Mouse (Mus musculus) heart, embryonic 15.5 days (tissue): ENCODE measurements around the gene Ube2g2. TPM values are rescaled to one million over a fixed set of nuclear protein-coding genes. Genes with fewer than 3 reads are reported as not detected.
A peak's percentile ranks its signal among the peaks of the same experiment; 100 is the strongest.

ENCODE experiments used
- ATAC-seq: fragments of 200-750 bp; cut with Nextera tagmentation; replicated peaks from 2 replicates; pipeline ENCODE4 v1.8.0; 2017; ENCODE audit warnings: low read depth, moderate TSS enrichment; ENCODE audit not compliant: insufficient number of reproducible peaks, insufficient read depth, low FRiP score
- H3K27ac ChIP-seq: fragments of 300-500 bp; sonication (generic); 2 replicates; pipeline ENCODE4 v1.5.1; 2015; ENCODE audit warnings: mild to moderate bottlenecking, inconsistent platforms
- H3K27me3 ChIP-seq: fragments of 300-500 bp; sonication (generic); 2 replicates; pipeline ENCODE4 v1.6.1; 2015; ENCODE audit warnings: inconsistent platforms
- H3K36me3 ChIP-seq: fragments of 300-500 bp; sonication (generic); 2 replicates; pipeline ENCODE4 v1.6.1; 2015; ENCODE audit warnings: mild to moderate bottlenecking, inconsistent platforms
- H3K4me1 ChIP-seq: fragments of 300-500 bp; sonication (generic); replicated peaks from 2 replicates; pipeline ENCODE4 v1.6.1; 2015; ENCODE audit warnings: inconsistent platforms
- H3K4me2 ChIP-seq: fragments of 300-500 bp; sonication (generic); 2 replicates; pipeline ENCODE4 v1.6.1; 2015; ENCODE audit warnings: inconsistent platforms, mild to moderate bottlenecking, moderate library complexity
- H3K4me3 ChIP-seq: fragments of 300-500 bp; sonication (generic); 2 replicates; pipeline ENCODE4 v1.5.1; 2015; ENCODE audit warnings: mild to moderate bottlenecking, inconsistent platforms
- H3K9ac ChIP-seq: fragments of 300-500 bp; sonication (generic); 2 replicates; pipeline ENCODE4 v1.6.1; 2015; ENCODE audit warnings: mild to moderate bottlenecking, inconsistent platforms
- H3K9me3 ChIP-seq: fragments of 300-500 bp; sonication (generic); replicated peaks from 2 replicates; pipeline ENCODE4 v1.6.1; 2016; ENCODE audit warnings: inconsistent platforms
- WGBS: fragments of 180-500 bp; shearing (Covaris S2); methylation state at CpG from one replicate; pipeline ENCODE4 v1.1.7; 2015; ENCODE audit warnings: mixed read lengths; 5-methylcytosine and 5-hydroxymethylcytosine counted together
- polyA plus RNA-seq: library from polyadenylated mRNA; unstranded; fragments of >200 nt; fragmentation: Nextera tagmentation; extraction: Ambion mirVana; gene quantifications from 2 replicates; pipeline ENCODE4 v1.2.1, GENCODE M21; 2015

The Ube2g2 gene
- polyA plus RNA-seq, result 66.3 and 85.1 TPM in 2 replicates

- H3K9ac ChIP-seq, result peak within 1 kb of the TSS; percentile 97
- ATAC-seq, result peak; percentile 89
- H3K4me2 ChIP-seq, result peak within 1 kb of the TSS; percentile 80
- no peaks in the 10 kb centered on the region for H3K9me3 ChIP-seq
- peak within 1 kb of the TSS; percentile 92 for H3K27ac ChIP-seq
- H3K27me3 ChIP-seq, result no peaks in the 10 kb centered on the region
- under 1% methylated on average over 96 of the region's 96 CpGs for WGBS
- H3K36me3 ChIP-seq, result peaks cover 8% of the 10 kb centered on the region
- H3K4me3 ChIP-seq, result peak within 1 kb of the TSS; percentile 96
- H3K4me1 ChIP-seq, result peaks cover 38% of the 10 kb centered on the region
Measured at GRCm38 (mm10) chr10:77622055-77622988, at the start of gene Ube2g2. TSS of gene Ube2g2 (plus strand) at chr10:77622275.

GRCm38 (mm10) chr10:77573162-77573561 lies 48.9 kb upstream of the Ube2g2 start:
- no peak for ATAC-seq

GRCm38 (mm10) chr10:77580027-77580920 lies 41.8 kb upstream of the Ube2g2 start:
- peak overlapping the region; percentile 74; the same call in 1 of the 2 replicates for H3K4me2 ChIP-seq
- no peak overlapping the region for H3K4me3 ChIP-seq
- no peaks in the 10 kb centered on the region for H3K36me3 ChIP-seq
- H3K9ac ChIP-seq, result no peak overlapping the region
- peaks cover 26% of the 10 kb centered on the region for H3K4me1 ChIP-seq
- ATAC-seq, result no peak
- 52% methylated on average over 10 of the region's 10 CpGs for WGBS
- H3K27me3 ChIP-seq, result no peaks in the 10 kb centered on the region
- no peaks in the 10 kb centered on the region for H3K9me3 ChIP-seq
- peak overlapping the region; percentile 83 for H3K27ac ChIP-seq

More at GRCm38 (mm10) chr10:77573162-77573561, 48.9 kb upstream of the Ube2g2 start:
- Histone ChIP-seq H3K4me2 (no peak overlapping the region), H3K27me3 (no peaks in the 10 kb centered on the region), H3K36me3 (no peaks in the 10 kb centered on the region), H3K4me3 (no peak overlapping the region), H3K9ac (no peak overlapping the region), H3K4me1 (no peaks in the 10 kb centered on the region), H3K9me3 (no peaks in the 10 kb centered on the region), H3K27ac (no peak overlapping the region)
- 70% methylated on average over 1 of the region's 1 CpGs for WGBS

GRCm38 (mm10) chr10:77581023-77581407 lies 41.1 kb upstream of the Ube2g2 start:
- 8% methylated on average over 8 of the region's 8 CpGs for WGBS

GRCm38 (mm10) chr10:77581408-77582284 lies 40.4 kb upstream of the Ube2g2 start, which contains the start of gene Pttg1ip:
TSS of gene Pttg1ip (plus strand) at chr10:77581720.
- H3K36me3 ChIP-seq, result no peaks in the 10 kb centered on the region
- no peaks in the 10 kb centered on the region for H3K27me3 ChIP-seq
- H3K9me3 ChIP-seq, result no peaks in the 10 kb centered on the region
- peak within 1 kb of the TSS; percentile 80 for H3K4me3 ChIP-seq
- peak within 1 kb of the TSS; percentile 96 for H3K27ac ChIP-seq
- H3K9ac ChIP-seq, result peak within 1 kb of the TSS; percentile 82
- peak within 1 kb of the TSS; percentile 74 for H3K4me2 ChIP-seq
- WGBS, result under 1% methylated on average over 64 of the region's 64 CpGs
- ATAC-seq, result peak; percentile 96
- H3K4me1 ChIP-seq, result peaks cover 34% of the 10 kb centered on the region

More at GRCm38 (mm10) chr10:77581023-77581407, 41.1 kb upstream of the Ube2g2 start:
- H3K36me3 ChIP-seq, result no peaks in the 10 kb centered on the region
- H3K27me3 ChIP-seq, result no peaks in the 10 kb centered on the region
- peaks cover 29% of the 10 kb centered on the region for H3K4me1 ChIP-seq
- peak overlapping the region; percentile 83 for H3K27ac ChIP-seq
- peak overlapping the region; percentile 45 for H3K9ac ChIP-seq
- H3K4me2 ChIP-seq, result peak overlapping the region; percentile 74
- no peak for ATAC-seq
- peak overlapping the region; percentile 80 for H3K4me3 ChIP-seq
- H3K9me3 ChIP-seq, result no peaks in the 10 kb centered on the region

- no peaks in the 10 kb centered on the region for H3K9me3 ChIP-seq
- peak overlapping the region; percentile 82 for H3K9ac ChIP-seq
- H3K4me2 ChIP-seq, result peak overlapping the region; percentile 74
- no peak for ATAC-seq
- WGBS, result 3% methylated on average over 8 of the region's 8 CpGs
- peak overlapping the region; percentile 80 for H3K4me3 ChIP-seq
- peak overlapping the region; percentile 96 for H3K27ac ChIP-seq
- H3K4me1 ChIP-seq, result peaks cover 39% of the 10 kb centered on the region
- 0 out of 2 replicates have a peak, but pooled peaks cover 3% of the 10 kb centered on the region for H3K36me3 ChIP-seq
- H3K27me3 ChIP-seq, result no peaks in the 10 kb centered on the region
Measured at GRCm38 (mm10) chr10:77582285-77582618, 39.8 kb upstream of the Ube2g2 start.

- peak overlapping the region; percentile 28 for H3K27ac ChIP-seq
- no peak overlapping the region for H3K4me3 ChIP-seq
- WGBS, result 57% methylated on average over 10 of the region's 10 CpGs
- H3K9me3 ChIP-seq, result no peaks in the 10 kb centered on the region
- peaks cover 47% of the 10 kb centered on the region for H3K4me1 ChIP-seq
- H3K27me3 ChIP-seq, result no peaks in the 10 kb centered on the region
- H3K9ac ChIP-seq, result no peak overlapping the region
- ATAC-seq, result no peak
- H3K4me2 ChIP-seq, result peak overlapping the region; percentile 23
- 0 out of 2 replicates have a peak, but pooled peaks cover 9% of the 10 kb centered on the region for H3K36me3 ChIP-seq
Measured at GRCm38 (mm10) chr10:77583795-77584422, 38.2 kb upstream of the Ube2g2 start.

GRCm38 (mm10) chr10:77586637-77587036 lies 35.4 kb upstream of the Ube2g2 start:
- H3K9me3 ChIP-seq, result no peaks in the 10 kb centered on the region
- 0 out of 2 replicates have a peak, but pooled peaks cover 16% of the 10 kb centered on the region for H3K36me3 ChIP-seq
- no peaks in the 10 kb centered on the region for H3K27me3 ChIP-seq
- WGBS, result 89% methylated on average over 3 of the region's 3 CpGs
- H3K27ac ChIP-seq, result no peak overlapping the region
- peaks cover 63% of the 10 kb centered on the region for H3K4me1 ChIP-seq
- ATAC-seq, result no peak
- no peak overlapping the region for H3K9ac ChIP-seq
- no peak overlapping the region for H3K4me3 ChIP-seq
- H3K4me2 ChIP-seq, result no peak overlapping the region

- 91% methylated on average over 6 of the region's 6 CpGs for WGBS
- H3K4me1 ChIP-seq, result peaks cover 64% of the 10 kb centered on the region
- no peak overlapping the region for H3K4me2 ChIP-seq
- ATAC-seq, result no peak
- H3K4me3 ChIP-seq, result no peak overlapping the region
- H3K27ac ChIP-seq, result no peak overlapping the region
- H3K9ac ChIP-seq, result no peak overlapping the region
- H3K27me3 ChIP-seq, result no peaks in the 10 kb centered on the region
- H3K36me3 ChIP-seq, result 0 out of 2 replicates have a peak, but pooled peaks cover 16% of the 10 kb centered on the region
- no peaks in the 10 kb centered on the region for H3K9me3 ChIP-seq
Measured at GRCm38 (mm10) chr10:77587091-77587775, 34.8 kb upstream of the Ube2g2 start.
